Mouse (Mus musculus): Measurements from ENCODE around the gene Cdc42. TPM values are rescaled to one million over a fixed set of nuclear protein-coding genes. Genes with fewer than 3 reads are reported as not detected.

The Cdc42 gene
- polyA plus RNA-seq, 1 experiment from 2014 or later, result 592 TPM

DNA sequence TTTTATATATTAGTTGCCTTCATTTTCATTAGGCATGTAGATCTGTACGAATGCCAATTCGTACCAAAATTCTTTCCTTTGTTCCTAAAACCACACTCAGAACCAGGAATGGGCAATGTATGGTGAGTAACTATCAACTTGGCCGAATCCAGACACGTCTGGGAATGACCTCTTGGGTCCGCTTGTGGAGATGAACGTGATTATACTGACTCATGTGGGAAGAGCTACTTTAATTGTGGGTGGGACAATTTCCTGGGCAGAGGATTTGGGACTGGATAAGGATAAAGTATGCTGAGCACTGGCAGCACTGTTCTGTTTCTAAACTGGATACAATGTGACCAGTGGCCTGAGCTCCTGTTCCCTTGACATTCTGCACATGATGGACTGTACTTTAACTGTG, 32.6 kb downstream of the Cdc42 start:
- no peak for TF ChIP-seq CTCF (IDR thresholded peaks at IDR 0.05; ENCODE audit: low read depth)
- no peak overlapping the region for H3K4me3 ChIP-seq (replicated peaks; ENCODE audit: low read depth, low read length)
- no peak for DNase-seq (ENCODE audit: low spot score)
- no peak overlapping the region for H3K4me2 ChIP-seq (ENCODE audit: low read length)
- WGBS, result 75% methylated on average over 6 of the region's 6 CpGs
- H3K4me1 ChIP-seq (replicated peaks; ENCODE audit: insufficient read depth, low read length), result no peaks in the 10 kb centered on the region
- no peaks in the 10 kb centered on the region for H3K9me3 ChIP-seq (replicated peaks; ENCODE audit: low read length)
- no peak for ATAC-seq (replicated peaks; ENCODE audit: low FRiP score, low read depth)
- no peak overlapping the region for H3K27ac ChIP-seq
- no peak overlapping the region for H3K9ac ChIP-seq (ENCODE audit: low read depth, low read length)
- H3K36me3 ChIP-seq (ENCODE audit: insufficient read depth, low read length), result peaks cover 49% of the 10 kb centered on the region
- no peaks in the 10 kb centered on the region for H3K27me3 ChIP-seq (ENCODE audit: insufficient read depth, low read length)

DNA sequence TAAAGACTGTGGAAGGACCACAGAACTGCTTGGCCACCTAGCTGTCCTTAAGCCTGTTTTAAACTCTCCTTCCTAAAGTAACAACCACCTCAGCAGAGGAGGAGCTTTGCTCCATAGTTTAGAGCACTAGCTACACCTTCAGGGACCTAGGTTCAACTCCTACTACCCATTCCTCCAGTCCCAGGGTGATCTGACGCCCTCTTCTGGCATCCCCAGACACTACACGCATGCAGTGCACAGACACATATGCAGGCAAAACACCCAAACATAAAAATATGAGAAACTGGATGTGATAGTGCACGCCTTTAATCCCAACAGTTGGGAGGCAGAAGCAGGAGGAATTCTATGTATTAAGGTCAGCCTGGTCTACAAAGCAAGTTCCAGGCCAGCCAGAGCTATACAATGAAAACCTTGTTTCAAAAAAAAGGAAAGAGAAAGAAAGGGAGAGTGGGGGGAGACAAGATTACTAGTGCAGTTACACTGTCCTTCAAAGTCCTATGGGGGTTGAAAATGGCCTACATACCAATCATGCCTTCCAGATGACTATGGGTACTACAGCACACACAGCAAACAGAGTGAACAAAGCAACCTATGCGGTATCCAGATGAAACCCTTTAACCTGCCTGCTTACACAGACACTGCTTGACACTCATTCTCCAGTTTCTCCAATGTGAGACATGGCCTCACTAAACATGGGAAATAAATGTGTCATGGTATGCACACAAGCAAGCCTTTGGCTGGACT, 41.3 kb downstream of the Cdc42 start:
- H3K4me2 ChIP-seq (ENCODE audit: low read length), result no peak overlapping the region
- no peaks in the 10 kb centered on the region for H3K27me3 ChIP-seq (ENCODE audit: insufficient read depth, low read length)
- no peak overlapping the region for H3K27ac ChIP-seq
- 82% methylated on average over 4 of the region's 4 CpGs for WGBS
- ATAC-seq (replicated peaks; ENCODE audit: low FRiP score, low read depth) (no peak), DNase-seq (ENCODE audit: low spot score) (no peak)
- H3K36me3 ChIP-seq (ENCODE audit: insufficient read depth, low read length), result peaks cover 11% of the 10 kb centered on the region; the same call in 1 of the 2 replicates
- H3K4me3 ChIP-seq (replicated peaks; ENCODE audit: low read depth, low read length), result no peak overlapping the region
- peak; percentile 34; the same call in 1 of the 2 replicates for TF ChIP-seq CTCF (IDR thresholded peaks at IDR 0.05; ENCODE audit: low read depth)
- H3K9me3 ChIP-seq (replicated peaks; ENCODE audit: low read length), result no peaks in the 10 kb centered on the region
- H3K9ac ChIP-seq (ENCODE audit: low read depth, low read length), result no peak overlapping the region
- no peaks in the 10 kb centered on the region for H3K4me1 ChIP-seq (replicated peaks; ENCODE audit: insufficient read depth, low read length)

DNA sequence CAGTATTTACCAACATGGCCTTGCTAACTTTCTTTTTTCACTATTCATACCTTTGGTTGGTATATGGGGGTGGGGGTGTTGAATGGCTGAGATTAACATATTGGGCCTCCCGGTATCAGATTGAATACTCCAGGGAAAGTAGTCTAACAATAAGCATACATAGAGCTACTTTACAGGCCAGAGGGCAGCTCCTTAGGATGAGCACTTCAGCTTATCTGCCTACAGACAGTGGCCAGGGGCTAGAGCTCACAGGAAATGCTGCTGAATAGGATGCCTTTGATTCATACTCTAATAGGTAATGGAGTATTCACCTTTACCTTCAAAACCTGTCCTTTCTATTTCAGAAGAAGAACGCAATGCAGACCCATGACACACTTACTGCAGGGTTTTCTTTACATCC, 42.5 kb downstream of the Cdc42 start:
- Histone ChIP-seq H3K36me3 (ENCODE audit: insufficient read depth, low read length) (0 out of 2 replicates have a peak, but pooled peaks cover 7% of the 10 kb centered on the region), H3K27ac (no peak overlapping the region), H3K27me3 (ENCODE audit: insufficient read depth, low read length) (no peaks in the 10 kb centered on the region), H3K9me3 (replicated peaks; ENCODE audit: low read length) (no peaks in the 10 kb centered on the region), H3K4me3 (replicated peaks; ENCODE audit: low read depth, low read length) (no peak overlapping the region), H3K4me1 (replicated peaks; ENCODE audit: insufficient read depth, low read length) (no peaks in the 10 kb centered on the region), H3K4me2 (ENCODE audit: low read length) (no peak overlapping the region), H3K9ac (ENCODE audit: low read depth, low read length) (no peak overlapping the region)
- WGBS, result 75% methylated on average over 2 of the region's 2 CpGs
- no peak for TF ChIP-seq CTCF (IDR thresholded peaks at IDR 0.05; ENCODE audit: low read depth)
- DNase-seq (ENCODE audit: low spot score), result no peak
- ATAC-seq (replicated peaks; ENCODE audit: low FRiP score, low read depth), result no peak

DNA sequence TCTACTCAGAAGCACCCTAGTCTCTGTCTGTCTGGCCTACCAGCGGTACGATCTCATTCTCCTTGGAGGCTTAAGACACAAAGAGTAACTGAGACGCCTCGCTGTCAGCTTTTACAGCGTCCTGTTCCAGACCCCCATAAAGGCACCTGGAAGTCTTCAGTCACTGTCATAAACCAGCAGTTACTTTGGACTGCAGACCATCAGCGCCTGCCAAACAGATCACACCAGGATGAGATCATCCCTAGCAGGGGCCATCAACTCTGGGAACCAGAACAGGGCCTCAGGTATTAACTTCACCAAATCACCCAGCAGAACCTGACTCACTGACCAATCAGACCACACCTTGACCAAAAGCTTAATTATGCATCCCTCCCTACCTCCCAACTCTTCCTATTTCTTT, 43.0 kb downstream of the Cdc42 start:
- H3K4me1 ChIP-seq (replicated peaks; ENCODE audit: insufficient read depth, low read length), result no peaks in the 10 kb centered on the region
- 0 out of 2 replicates have a peak, but pooled peaks have one; percentile 21 for ATAC-seq (replicated peaks; ENCODE audit: low FRiP score, low read depth)

DNA sequence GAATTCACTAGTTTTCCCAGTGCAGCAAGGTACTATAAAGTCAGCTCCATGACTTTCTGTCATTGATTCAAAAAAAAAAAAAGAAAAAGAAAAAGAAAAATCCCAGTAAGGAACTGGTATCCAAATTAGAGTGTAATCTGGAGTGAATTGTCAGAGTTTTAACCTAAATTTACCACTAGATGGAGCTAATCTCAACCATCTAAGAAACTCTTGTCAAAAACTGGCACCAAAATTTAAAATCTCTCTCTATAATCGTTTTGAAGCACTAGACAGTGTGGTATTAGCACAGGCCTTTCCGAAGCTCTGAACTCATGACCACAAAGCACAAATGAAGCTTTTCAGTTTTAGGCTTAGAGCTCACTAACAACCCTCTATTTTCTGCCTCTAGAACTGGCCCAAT, 44.0 kb downstream of the Cdc42 start:
- 0 out of 2 replicates have a peak, but pooled peaks cover 3% of the 10 kb centered on the region for H3K36me3 ChIP-seq (ENCODE audit: insufficient read depth, low read length)
- no peak overlapping the region for H3K9ac ChIP-seq (ENCODE audit: low read depth, low read length)
- H3K9me3 ChIP-seq (replicated peaks; ENCODE audit: low read length), result no peaks in the 10 kb centered on the region
- ATAC-seq (replicated peaks; ENCODE audit: low FRiP score, low read depth) (no peak), DNase-seq (ENCODE audit: low spot score) (peak; percentile 87)
- H3K27me3 ChIP-seq (ENCODE audit: insufficient read depth, low read length), result no peaks in the 10 kb centered on the region
- TF ChIP-seq CTCF (IDR thresholded peaks at IDR 0.05; ENCODE audit: low read depth), result peak; percentile 63
- WGBS, result 46% methylated on average over 2 of the region's 2 CpGs
- H3K4me1 ChIP-seq (replicated peaks; ENCODE audit: insufficient read depth, low read length), result no peaks in the 10 kb centered on the region
- no peak overlapping the region for H3K27ac ChIP-seq
- no peak overlapping the region for H3K4me2 ChIP-seq (ENCODE audit: low read length)
- no peak overlapping the region for H3K4me3 ChIP-seq (replicated peaks; ENCODE audit: low read depth, low read length)

More for the DNA sequence above, 43.0 kb downstream of the Cdc42 start:
- no peak for DNase-seq (ENCODE audit: low spot score)
- 0 out of 2 replicates have a peak, but pooled peaks cover 7% of the 10 kb centered on the region for H3K36me3 ChIP-seq (ENCODE audit: insufficient read depth, low read length)
- no peaks in the 10 kb centered on the region for H3K27me3 ChIP-seq (ENCODE audit: insufficient read depth, low read length)
- no peak for TF ChIP-seq CTCF (IDR thresholded peaks at IDR 0.05; ENCODE audit: low read depth)
- H3K27ac ChIP-seq, result no peak overlapping the region
- H3K4me3 ChIP-seq (replicated peaks; ENCODE audit: low read depth, low read length), result no peak overlapping the region
- H3K9ac ChIP-seq (ENCODE audit: low read depth, low read length), result no peak overlapping the region
- H3K4me2 ChIP-seq (ENCODE audit: low read length), result no peak overlapping the region
- WGBS, result 20% methylated on average over 6 of the region's 6 CpGs
- no peaks in the 10 kb centered on the region for H3K9me3 ChIP-seq (replicated peaks; ENCODE audit: low read length)

DNA sequence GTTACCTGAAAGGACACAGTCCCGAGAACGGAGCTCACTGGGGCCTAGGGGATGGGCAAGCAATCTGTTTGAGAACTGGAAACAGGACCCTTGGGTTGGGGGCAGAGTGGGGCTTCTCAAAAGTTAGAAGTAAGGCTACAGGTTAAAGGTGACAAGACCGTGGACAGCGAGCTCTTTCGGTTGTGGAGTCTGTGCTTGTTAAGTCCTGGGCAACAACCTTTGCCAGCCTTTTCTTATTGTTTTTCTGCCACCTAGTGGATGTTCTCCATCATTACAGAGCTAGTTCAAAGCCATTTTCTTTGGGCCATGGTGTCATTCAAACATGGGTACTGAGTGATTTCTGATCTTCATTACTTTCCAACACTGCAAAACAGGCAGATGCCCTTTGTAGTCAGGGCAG, 49.1 kb downstream of the Cdc42 start:
- no peaks in the 10 kb centered on the region for H3K9me3 ChIP-seq (replicated peaks; ENCODE audit: low read length)
- no peaks in the 10 kb centered on the region for H3K36me3 ChIP-seq (ENCODE audit: insufficient read depth, low read length)
- no peaks in the 10 kb centered on the region for H3K27me3 ChIP-seq (ENCODE audit: insufficient read depth, low read length)
- WGBS, result 42% methylated on average over 5 of the region's 5 CpGs
- no peak overlapping the region for H3K4me2 ChIP-seq (ENCODE audit: low read length)
- DNase-seq (ENCODE audit: low spot score) (peak; percentile 83), ATAC-seq (replicated peaks; ENCODE audit: low FRiP score, low read depth) (no peak)
- no peak overlapping the region for H3K4me3 ChIP-seq (replicated peaks; ENCODE audit: low read depth, low read length)
- H3K4me1 ChIP-seq (replicated peaks; ENCODE audit: insufficient read depth, low read length), result peaks cover 25% of the 10 kb centered on the region; the same call in 1 of the 2 replicates
- no peak overlapping the region for H3K9ac ChIP-seq (ENCODE audit: low read depth, low read length)
- H3K27ac ChIP-seq, result no peak overlapping the region
- TF ChIP-seq CTCF (IDR thresholded peaks at IDR 0.05; ENCODE audit: low read depth), result peak; percentile 84
